ENCODE assay signal across 24 mouse cellular contexts in the genomic region with DNA sequence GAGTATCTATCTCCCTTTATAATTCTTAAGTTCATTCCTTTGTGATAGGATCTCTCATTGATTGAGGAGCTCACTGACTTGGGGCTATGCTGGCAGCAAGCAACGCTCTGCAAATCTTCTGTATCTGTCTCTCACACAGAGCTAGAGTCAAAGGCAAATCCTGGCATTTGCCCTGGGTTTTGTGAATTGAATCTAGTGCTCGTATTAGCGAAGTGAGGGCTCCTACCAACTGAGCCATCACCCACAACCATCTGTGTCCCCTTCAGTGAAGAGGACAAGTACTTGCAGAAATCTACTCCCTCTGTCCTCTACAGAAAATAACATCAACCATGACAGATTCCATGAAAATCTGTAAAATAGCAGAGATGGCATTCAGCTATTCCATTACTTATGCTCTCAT.
"Had no signal": no experiment of that assay in that cellular context is flagged by ENCODE, and none has a peak within 500 bp of the region (broad histone marks: within the 10 kb centered on the region; RNA-seq: fewer than 3 reads in every experiment).

No protein-coding gene starts in this region.

- ATAC-seq: hindbrain, postnatal 0 days; intestine, embryonic 16.5 days; liver, embryonic 12.5 days had no signal

- H3K4me3 ChIP-seq: heart, adult 2 months; heart, embryonic 13.5 days; heart, embryonic 15.5 days; hindbrain, embryonic 13.5 days; hindbrain, embryonic 15.5 days; kidney, embryonic 15.5 days; limb, embryonic 13.5 days; limb, embryonic 15.5 days; liver, embryonic 12.5 days had no signal

- DNase-seq: gastrocnemius, postnatal 14 days; gastrocnemius, postnatal 36 days; heart, adult 11 months; heart, adult 2 months; heart, postnatal 14 days; heart, postnatal 36 days; kidney, adult 11 months; kidney, adult 2 months; kidney, adult 9 months; kidney, postnatal 14 days; kidney, postnatal 36 days; left cerebral cortex, postnatal 4 days had no signal

- H3K27ac ChIP-seq: heart, adult 2 months; heart, embryonic 13.5 days; heart, embryonic 15.5 days; hindbrain, embryonic 13.5 days; hindbrain, embryonic 15.5 days; hindbrain, postnatal 0 days; kidney, embryonic 15.5 days; kidney, postnatal 0 days; limb, embryonic 13.5 days; limb, embryonic 15.5 days; liver, embryonic 12.5 days; liver, embryonic 14.5 days had no signal
